Mouse (Mus musculus) megakaryocyte, embryonic 14.5 days (primary cell): Measurements from ENCODE around the gene Rab30.

ENCODE experiments used
- FLI1 ChIP-seq: IDR thresholded peaks from 2 replicates; pipeline ENCODE4 v1.6.1; 2012; ENCODE audit warnings: low read length, inconsistent platforms, mixed read lengths
- GATA1 ChIP-seq: IDR thresholded peaks from 3 replicates; pipeline ENCODE4 v1.6.1; 2012; ENCODE audit warnings: mixed read lengths, low read length, inconsistent platforms, borderline replicate concordance

GRCm38 (mm10) chr7:92743325-92743724, 1.9 kb downstream of the Rab30 start:
- TF ChIP-seq GATA1 (no peak), FLI1 (no peak)
